Mouse (Mus musculus): ENCODE measurements around the gene Prg2.

Gene Prg2

DNA sequence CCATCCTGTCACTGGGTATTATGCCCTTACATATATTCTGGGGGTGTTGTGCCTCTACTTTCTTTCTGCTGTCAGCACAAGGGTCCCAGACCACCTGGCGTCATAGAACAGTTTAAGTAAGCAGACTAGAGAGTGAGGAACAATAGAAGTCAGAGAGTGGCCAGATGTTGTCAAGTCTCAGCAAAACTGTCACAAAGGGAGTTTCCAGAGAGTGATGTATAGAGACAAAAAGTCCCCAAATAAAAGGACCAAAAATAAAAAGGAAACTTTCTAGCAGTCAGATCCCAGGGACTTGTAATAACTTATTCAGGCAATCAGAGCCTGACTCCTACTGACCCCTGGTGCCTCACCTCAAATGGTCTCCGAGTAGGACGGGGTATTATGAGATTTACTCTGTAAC is 18.4 kb upstream of the Prg2 start:
- intact Hi-C loops (cut with DNase I): no loop called here

DNA sequence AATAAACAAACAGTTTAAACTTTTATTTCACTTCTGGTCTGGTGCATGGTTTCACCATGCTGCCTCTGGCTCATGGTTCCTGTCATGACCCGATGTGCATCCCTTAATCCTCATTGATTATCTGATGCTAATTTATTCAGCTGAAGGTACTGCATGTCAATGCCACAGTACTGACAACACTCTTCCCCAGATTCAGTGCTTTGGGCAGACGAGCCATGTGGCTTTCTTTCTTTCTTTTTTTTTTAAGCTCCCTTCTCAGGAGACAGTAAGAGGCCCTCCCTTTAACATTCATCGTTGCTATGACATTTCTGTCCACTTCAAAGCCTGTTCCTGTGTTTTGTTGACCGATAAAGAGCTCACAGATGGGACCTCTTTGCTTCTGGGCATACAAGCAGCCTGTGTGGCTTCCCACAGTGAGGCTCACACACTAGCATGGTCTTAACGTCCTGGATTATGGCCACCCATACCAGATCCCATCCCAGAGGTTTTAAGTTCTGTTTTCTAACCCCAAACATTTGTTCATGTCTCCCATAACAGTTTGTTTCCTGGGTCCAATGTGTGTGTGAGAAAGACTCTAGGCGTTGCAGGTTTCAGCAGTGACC is 17.3 kb upstream of the Prg2 start:
- intact Hi-C loops (cut with DNase I): no loop called here

DNA sequence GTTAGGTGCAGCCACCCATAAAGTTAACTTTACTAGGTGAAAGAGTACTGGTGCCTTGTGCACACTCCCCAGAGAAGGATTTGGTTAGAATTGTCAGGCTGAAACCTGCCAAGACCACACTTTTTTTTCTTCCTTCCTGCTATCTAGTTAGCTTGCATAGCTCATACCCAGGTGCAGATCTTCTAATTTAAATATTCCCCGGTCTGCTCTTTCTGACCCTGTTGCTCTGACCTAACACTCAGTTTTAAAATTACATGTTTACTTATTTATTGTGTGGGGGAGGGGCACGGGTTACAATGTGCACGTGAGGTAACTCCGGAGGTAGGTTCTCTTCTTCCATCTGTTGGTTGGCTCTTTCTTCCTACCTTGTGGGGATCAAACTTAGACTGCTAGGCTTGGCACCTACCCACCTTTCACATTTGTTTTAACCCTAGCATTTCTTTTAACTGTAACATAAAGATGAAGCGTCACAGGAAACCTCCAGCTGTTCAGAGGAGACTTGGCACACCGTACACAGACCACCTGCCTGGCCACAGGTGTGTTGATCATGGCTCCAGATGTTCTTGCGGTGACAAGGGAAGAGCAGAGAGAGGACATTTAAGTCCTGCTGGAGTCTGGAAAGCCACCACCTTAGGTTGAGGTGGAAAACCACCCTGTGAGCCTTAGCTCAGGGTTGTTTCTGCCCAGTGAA is 16.0 kb upstream of the Prg2 start:
- intact Hi-C loops (cut with DNase I): no loop called here

DNA sequence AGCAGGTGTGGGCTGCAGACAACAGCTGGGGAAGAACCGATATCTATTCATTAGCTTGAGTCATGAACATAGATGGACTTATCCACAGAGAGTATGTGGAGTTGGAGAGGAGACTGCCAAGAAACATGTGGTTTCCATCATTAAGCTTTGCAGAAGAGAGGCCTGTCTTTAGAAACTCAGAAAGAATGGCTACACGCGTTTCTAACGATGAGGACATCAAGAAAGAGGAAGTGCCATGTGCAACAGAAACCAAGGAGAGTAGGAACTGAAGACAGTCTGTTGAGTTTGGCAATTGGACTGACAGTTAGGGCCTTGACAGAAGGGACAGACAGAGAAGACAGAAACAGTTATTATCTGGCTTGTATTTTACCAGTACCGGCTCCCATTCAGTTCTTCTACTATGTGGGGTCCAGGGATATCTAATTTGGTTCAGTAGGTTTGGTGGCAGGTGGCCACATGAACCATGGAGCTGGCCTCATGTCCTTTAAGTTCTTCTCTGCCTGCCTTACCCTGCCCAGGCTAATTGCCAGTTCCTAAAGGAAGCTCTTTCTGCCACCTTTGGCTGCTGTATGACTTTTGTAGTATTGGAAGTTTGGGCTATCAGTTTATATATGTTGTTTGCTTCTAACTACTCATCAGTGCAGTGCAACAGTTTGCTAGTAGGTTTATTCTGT is 12.8 kb upstream of the Prg2 start:
- intact Hi-C loops (cut with DNase I): no loop called here

DNA sequence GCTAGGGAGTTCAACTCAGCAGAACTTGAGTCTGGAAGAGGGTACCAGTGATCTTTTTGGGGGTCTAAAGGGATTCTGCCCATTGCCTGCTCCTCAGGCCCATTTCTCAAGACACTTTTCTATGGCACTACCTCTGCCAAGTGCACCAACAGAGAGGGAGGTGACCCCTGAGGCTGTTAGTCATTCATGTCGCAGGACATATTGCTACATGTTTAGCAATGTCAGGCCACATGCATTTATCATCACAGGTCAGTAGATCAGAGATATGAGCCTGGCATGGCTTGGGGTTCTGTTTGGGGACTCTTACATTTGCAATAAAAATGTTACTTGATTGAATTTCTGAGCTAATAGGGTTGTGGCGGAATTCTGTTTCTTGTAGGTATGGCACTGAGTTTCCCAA is 4.7 kb upstream of the Prg2 start:
- intact Hi-C loops (cut with DNase I): no loop called here

DNA sequence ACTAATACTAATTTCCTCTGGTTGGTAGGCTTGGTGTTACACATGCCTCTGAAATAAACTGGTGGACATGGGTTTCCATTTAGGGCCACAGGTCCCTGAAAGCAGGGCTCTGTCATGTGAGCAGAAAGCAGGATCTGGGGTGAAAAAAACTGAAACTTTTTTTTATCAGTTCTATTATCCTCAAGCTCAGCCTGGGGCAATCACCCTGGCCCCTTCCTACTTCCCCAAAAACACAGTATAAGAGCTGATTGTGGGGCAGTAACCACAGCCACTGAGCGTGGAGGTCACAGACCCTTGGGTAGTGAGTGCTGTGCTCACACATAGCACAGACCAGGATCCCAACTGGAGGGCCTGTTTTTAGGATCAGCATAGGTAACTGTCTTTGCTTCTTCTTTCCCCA is 7.7 kb downstream of the Prg2 start, which contains the start of gene Prg3:
Prg3 (plus strand) TSS at position 286 of the 400 bp plus-strand sequence.
- intact Hi-C loops (cut with DNase I): no loop called here

DNA sequence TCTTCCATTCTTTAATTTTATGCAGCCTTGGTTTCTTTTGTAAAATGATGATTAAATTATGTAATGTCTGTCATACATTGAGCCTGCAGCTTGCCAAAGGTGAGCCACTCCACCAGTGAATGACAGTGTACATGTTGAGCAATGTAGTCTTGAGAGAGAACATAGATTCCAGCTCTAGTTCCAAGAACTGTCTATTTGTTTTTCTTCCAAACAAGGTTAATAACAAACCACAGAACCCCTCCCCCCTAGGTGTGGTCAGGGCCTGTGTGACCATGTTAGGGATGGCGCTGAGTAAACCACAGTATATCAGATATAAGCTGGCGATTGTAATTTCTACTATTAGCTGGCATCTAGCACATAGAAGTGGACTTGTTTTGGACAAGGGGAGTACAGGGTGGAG is 16.1 kb downstream of the Prg2 start:
- intact Hi-C loops (cut with DNase I): no loop called here

DNA sequence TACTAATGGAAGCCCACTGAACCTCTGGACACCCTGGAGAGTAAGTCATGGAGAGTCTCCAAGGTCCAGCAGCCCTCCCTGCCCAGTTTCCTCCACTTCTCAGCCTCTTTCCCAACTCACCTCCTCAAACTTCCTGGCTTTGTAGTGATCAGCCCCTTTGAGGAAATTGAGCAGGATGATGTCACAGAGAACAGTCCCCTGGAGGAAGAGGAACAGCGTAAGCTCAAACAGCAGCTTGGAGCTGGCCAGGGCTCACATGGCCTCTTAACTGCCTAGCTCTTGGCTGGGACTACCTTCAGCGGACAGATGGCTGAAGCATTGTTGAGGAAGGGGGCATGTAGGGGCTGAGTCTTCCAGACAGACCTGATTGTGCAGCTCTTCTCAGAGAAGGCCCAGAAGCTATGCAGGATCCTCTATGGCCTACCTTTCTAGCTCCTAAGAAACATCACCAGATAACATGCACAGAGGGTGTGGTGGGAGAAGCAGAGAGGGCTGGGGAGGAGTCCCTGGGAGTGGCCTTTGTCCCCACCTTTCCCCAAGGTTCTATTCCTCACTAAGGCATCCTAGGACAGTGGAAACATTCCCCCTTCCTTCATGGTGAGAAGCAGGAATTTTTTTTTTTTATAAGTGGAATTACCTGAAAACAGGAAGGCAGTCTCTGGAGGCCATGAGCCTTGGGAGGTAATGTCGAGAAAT is 19.4 kb downstream of the Prg2 start:
- intact Hi-C loops (cut with DNase I): no loop called here

DNA sequence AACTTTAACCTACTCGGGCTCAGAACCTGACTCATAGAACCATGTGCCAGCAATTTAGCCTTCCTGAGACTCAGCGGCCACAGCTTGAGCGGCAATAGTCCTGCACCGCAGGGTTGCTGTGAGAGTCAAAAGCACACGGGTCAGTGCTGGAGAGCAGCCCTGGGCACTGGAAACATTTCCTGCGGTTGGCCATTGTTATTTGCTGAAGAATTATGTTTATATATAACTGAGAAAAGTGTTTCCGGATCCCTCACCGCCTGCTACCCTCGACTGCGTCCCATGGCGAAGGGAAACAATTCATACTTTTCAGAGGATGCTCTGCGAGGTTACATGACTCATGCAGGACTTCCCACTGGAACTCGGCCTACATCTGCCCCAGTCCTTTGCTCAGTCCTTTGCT is 21.2 kb downstream of the Prg2 start:
- intact Hi-C loops (cut with DNase I): no loop called here

DNA sequence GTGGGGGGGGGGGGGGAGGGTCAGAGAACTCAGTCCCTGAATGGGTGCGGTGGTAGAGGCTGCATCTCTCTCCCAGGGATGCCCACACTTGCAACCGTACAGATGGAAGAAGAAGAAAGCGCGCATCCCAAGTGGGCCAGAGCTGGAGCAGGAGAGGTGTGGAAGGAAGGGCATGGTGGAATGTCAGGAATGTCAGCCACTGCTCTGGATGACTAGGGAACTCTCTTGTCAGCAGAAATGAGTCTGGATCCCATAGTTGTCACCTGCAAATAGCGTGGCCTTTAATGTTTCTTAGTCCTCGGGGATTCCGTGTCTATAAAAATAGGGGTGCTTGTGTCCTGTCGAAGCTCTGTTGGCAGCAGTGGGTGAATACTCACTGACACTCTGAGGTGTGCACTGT is 22.3 kb downstream of the Prg2 start:
- intact Hi-C loops (cut with DNase I): no loop called here

DNA sequence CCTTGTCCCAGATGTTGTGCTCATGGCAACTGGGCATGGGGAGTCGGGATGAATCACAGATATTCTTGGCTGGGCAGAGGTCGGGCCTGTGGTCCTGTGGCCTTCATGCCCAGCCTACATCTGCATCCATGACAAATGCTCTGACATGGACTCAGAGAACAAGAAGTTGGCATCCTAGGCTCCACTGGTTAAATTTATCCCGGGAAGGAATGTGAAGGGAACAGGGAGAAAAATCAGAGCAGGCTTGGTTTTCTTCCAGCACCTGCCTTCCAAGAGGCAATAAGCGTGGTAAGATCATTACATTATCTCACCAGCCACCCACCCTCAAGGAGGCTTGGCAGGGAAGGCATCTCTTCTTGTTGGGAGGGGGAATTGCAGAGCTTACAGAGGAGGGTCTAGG is 24.1 kb downstream of the Prg2 start:
- intact Hi-C loops (cut with DNase I): no loop called here

DNA sequence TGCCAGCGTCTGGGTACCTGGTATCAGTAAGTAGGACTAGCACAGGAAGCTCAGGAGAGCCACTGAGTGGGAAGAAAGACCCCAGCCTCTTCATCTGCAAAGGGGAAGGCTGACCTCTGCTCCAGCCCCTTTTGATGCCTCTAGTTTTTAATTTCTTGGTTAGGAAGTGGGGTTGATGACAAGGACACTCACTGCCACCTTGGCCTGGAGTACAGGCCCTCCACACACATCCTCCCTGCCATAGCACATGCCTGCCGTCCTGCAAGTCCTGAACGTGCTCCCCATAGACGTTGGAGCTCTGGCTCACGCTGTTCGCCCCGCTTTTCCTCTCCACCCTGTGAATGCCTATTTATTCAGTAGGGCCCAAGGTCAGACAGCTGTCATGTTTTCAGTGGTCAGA is 26.3 kb downstream of the Prg2 start:
- intact Hi-C loops (cut with DNase I): loop anchor here (5.0 kb wide), 1 partner anchor 114 kb away; no protein-coding TSS in a partner anchor

DNA sequence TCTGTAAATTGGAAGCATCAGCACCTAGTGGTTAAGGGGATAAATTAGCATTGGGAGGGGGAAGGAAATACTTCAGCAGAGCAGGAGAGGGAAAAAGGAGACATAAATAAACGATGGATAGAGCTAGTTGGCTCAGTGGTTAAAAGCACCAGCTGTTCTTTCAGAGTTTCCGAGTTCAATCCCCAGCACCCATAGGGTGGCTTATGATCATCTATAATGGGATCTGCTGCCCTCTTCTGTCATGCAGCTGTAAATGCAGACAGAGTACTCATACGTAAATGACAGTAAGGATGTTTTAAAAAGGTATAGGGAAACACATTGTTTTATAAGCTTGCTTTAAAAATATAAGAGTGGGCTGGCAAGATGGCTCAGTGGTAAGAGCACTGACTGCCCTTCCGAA is 27.5 kb downstream of the Prg2 start:
- intact Hi-C loops (cut with DNase I): loop anchor here (1.0 to 5.0 kb wide), 2 partner anchors 51 to 115 kb away; no protein-coding TSS in a partner anchor

DNA sequence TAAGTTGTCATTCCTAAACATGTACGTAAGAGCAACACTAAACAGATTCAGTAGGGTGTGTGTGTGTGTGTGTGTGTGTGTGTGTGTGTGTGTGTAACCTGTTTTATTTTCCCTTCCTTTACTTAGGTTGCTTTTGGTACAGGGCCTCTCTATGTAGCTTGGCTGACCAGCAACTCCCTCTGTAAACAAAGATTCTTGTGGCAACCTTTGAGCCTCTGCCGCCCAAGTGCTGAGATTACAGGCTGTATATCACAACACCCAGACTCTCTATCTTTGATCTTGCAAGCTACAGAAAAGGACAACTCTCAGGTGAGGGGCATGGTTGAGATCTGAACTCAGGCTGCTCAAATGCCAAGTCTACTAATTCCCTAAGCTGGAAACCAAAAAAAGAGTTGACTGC is 29.0 kb downstream of the Prg2 start:
- intact Hi-C loops (cut with DNase I): loop anchor here (5.0 kb wide), 1 partner anchor 117 kb away; no protein-coding TSS in a partner anchor

DNA sequence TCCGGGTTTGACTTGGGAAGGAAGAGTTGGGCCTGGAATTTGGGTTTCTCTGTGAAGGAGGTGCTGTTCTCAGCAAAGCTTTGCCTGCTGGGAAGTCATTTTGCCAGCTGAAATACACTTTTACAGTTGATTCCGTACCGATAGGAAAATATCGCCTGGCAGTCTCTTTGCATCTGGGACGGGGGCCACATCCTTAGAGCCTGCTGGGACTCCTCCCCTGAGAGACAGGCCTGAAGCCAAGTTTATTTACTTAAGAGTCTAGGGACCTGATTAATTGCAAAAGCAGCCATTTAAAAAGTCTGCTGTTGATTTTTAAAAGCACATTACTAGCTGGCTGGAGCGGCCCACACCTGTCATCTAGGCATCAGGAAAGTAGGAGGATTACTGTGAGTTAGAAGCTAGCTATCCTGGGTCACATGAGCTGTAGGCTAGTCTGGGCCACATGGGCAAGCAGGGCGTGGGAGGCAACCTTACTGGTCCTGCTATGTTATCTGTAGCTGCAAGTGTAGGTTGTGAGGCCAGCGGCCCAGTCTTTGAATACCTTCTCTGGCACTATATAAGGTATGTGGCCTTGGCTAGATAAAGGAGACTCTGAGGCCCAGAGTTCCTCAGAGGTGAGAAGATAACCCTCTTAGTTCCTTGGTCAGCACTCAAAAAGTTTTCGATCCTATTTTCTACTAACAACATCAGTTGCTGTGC is 31.8 kb downstream of the Prg2 start:
- intact Hi-C loops (cut with DNase I): no loop called here

DNA sequence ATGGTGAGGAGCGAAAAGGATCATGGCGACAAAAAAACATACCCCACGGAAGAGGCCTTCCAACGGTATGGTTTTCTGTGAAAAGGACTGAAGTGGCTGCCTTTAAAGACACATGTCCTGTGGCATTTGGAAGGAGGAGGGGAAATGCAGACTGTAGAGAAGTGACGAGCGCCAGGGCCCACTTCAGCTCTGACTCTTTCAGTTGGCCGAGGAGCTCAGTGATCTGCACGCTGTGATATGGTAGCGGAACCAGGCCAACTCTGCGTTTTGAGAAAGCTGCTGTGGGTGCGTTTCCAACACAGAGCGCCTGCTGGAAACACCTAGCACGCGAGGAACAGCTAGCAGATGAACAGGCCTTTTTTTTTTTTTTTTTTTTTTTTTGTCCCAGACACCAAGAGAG is 32.4 kb downstream of the Prg2 start:
- intact Hi-C loops (cut with DNase I): no loop called here

DNA sequence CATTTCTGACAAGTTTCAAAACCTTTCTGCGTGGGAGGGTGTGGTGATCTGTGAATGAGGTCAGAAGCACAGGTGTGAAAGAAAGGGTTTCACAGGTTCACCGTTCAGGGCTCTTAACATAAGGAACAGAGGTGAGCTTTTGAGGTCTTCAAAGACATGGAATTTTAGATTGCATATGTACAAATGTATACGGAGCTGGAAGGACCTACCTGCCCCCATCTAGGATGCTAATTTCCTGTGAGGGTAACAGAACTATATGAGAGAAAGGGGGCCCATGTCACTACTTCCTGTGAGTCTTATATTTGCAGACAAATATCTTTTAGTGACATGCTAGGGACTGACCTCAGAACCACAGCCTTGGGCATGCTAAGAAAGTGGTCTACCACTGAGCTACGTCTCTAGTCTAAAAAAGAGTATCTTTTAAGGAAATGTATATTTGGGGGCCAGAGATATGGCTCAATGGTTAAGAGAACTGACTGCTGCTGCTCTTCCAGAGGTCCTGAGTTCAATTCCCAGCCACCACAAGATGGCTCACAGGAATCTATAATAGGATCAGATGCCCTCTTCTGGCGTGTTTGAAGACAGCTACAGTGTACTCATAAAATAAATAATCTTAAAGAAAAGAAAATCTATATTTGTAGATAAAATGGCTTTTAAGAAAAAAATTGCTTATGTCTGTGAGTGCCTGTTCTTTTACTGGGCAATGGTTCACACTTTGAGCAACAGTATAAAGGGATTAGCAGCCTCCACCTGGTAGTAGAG is 33.7 kb downstream of the Prg2 start:
- intact Hi-C loops (cut with DNase I): no loop called here

DNA sequence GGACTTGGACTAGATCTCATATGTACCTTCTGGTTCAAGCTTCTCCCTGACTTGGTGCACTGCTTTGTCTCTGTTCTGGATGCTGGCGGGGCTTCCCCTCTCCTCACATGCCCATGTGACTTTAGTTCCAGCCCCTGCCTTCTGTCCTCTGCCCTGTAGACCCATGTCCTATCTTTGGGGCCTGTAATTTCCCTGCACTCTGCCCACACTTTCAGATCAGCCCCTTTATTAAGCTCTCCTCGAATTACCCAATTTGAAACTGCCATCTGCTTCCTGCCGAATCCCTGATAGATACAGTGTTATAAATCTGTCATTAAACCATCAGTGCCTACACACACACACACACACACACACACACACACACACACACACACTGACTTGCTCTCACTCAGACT is 34.3 kb downstream of the Prg2 start:
- intact Hi-C loops (cut with DNase I): no loop called here

DNA sequence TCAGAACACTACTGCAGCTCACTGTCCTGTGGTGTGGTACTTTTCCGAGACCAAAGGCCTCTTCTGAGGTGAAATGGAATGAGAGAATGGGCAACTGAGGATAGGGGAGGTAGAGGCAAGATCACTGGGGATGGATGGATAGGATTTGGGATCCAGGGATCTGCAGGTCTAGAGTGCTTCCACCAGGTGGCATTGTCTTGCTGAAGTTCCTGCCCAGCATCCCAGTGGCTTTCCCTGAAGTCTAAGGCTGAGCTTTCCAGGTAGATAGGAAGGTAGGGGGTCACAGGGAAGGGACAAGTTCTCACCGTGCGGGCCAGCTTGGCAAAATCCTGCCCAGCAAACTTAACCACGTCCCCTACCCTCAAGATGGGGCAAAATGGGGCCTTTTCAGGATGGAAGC is 41.8 kb downstream of the Prg2 start:
- intact Hi-C loops (cut with DNase I): no loop called here

DNA sequence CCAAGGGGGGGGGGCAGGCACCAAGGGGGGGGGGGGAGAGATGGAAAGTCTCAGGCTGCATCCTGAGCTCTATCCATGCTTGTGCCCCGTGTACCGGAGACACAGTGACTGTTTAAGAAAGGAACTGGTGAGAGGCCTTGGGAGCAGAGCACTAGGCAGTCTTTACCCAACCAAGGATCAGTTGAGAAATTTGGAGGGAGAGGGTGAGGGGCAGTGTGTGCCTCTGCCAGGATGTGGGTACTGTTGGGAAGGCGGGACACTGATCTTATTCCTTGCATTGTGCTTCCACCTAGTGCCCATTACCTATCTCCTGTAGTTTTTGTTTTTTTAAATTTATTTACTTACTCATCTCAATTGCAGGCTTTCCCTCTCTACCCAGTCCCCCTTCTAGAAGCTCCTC is 45.9 kb downstream of the Prg2 start:
- intact Hi-C loops (cut with DNase I): no loop called here

DNA sequence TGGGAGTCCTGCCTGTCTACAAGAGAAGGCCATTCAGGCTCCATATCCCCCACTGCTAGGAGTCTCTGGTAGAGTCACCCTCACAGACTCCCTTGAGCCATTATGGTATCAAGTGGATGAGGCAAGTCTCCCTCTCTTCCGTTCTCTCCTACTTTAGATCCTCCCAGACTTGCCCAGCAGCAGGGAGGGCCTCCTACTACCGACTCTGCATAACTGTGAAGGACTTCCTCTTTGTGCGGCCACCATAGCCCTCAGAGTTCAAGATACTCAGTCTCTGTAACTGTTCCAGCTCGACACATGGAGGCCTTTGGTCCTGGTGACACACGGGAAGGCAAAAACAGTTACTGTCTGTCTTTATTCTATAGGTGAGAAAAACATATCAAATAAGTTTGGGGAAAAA is 47.0 kb downstream of the Prg2 start:
- intact Hi-C loops (cut with DNase I): no loop called here
